Comparison of ENCODE assay signal across 10 mouse cellular contexts in the genomic region with DNA sequence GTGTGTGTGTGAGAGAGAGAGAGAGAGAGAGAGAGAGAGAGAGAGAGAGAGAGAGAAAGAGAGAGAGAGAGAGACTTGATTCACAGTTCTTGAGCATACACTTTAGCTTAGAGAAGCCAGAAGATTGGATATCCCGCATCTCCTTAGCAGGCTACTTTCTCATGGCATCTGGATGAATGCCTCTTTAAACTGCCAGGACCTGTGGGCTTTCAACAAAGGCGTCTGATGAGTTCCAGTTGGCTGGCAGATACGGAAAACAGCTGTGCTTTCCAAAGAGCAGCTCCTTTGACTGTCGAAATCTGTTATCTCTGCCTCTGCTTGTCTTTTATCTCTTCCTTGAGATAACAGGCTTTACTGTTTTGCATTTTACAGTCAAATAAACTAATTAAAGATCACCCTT. TPM values are rescaled to one million over a fixed set of nuclear protein-coding genes. Genes with fewer than 3 reads are reported as not detected.
DNase-seq lines count a peak whose midpoint lies in the region; ATAC-seq and TF ChIP-seq lines count a peak whose summit lies in the region.
"Had no signal": no experiment of that assay in that cellular context is flagged by ENCODE, and none has a peak within 500 bp of the region (broad histone marks: within the 10 kb centered on the region; RNA-seq: fewer than 3 reads in every experiment).

No protein-coding gene starts in this region.

- H3K9ac ChIP-seq in heart, postnatal 0 days (replicated peaks; ENCODE audit: low read depth, low read length): no peak overlapping the region
- H3K9ac ChIP-seq in lung, embryonic 14.5 days: no peak overlapping the region

- H3K27ac ChIP-seq in heart, postnatal 0 days (ENCODE audit: low read depth): no peak overlapping the region
- H3K27ac ChIP-seq in lung, embryonic 14.5 days (ENCODE audit: low read depth): 0 out of 2 replicates have a peak overlapping the region, but pooled peaks have one; percentile 18

- TF ChIP-seq EP300 in heart, postnatal 0 days (IDR thresholded peaks at IDR 0.05; ENCODE audit: low read depth): no peak

- ATAC-seq in heart, postnatal 0 days (ENCODE audit: insufficient read depth, low read depth): no peak
- ATAC-seq in lung, embryonic 14.5 days (ENCODE audit: insufficient read depth): peak; percentile 62

- H3K9me3 ChIP-seq in heart, postnatal 0 days (replicated peaks; ENCODE audit: control insufficient read depth, low read length): no peaks in the 10 kb centered on the region
- H3K9me3 ChIP-seq in lung, embryonic 14.5 days (ENCODE audit: low read depth, low read length): no peaks in the 10 kb centered on the region

- TF ChIP-seq CTCF in heart, postnatal 0 days (IDR thresholded peaks at IDR 0.05; ENCODE audit: low read depth): no peak
- TF ChIP-seq CTCF in lung, embryonic 14.5 days (IDR thresholded peaks at IDR 0.05; ENCODE audit: low read depth): no peak

- no peaks in the 10 kb centered on the region for H3K4me1 ChIP-seq in heart, postnatal 0 days (ENCODE audit: control insufficient read depth, insufficient read depth)
- peaks cover 16% of the 10 kb centered on the region for H3K4me1 ChIP-seq in lung, embryonic 14.5 days (ENCODE audit: insufficient read depth)

- DNase-seq in heart, postnatal 0 days (ENCODE audit: low spot score): peak; percentile 16
- DNase-seq in heart, adult 9 months (ENCODE audit: low spot score in 2 of 2): no peak
- DNase-seq in ovary, adult 18-20 months (ENCODE audit: low spot score): peak; percentile 9
- DNase-seq in ovary, postnatal 14 days (ENCODE audit: low spot score): no peak
- DNase-seq in lung, embryonic 14.5 days: peak; percentile 83
- DNase-seq in yolk sac, embryonic 10.5 days (ENCODE audit: low spot score): peak; percentile 38
- no peak for DNase-seq in layer of hippocampus, postnatal 25 days (ENCODE audit: extremely low spot score in 1 of 2, low spot score in 1 of 2)
- no peak for DNase-seq in natural killer cell, adult 2 months (ENCODE audit: low spot score in 2 of 2)
- DNase-seq: adrenal gland, postnatal 14 days; cerebellum, postnatal 14 days had no signal

- no peak overlapping the region for H3K4me2 ChIP-seq in heart, postnatal 0 days (ENCODE audit: low read depth, low read length)
- H3K4me2 ChIP-seq in lung, embryonic 14.5 days: no peak overlapping the region

- no peaks in the 10 kb centered on the region for H3K27me3 ChIP-seq in heart, postnatal 0 days (ENCODE audit: control insufficient read depth, insufficient read depth, low read length)
- no peaks in the 10 kb centered on the region for H3K27me3 ChIP-seq in lung, embryonic 14.5 days (ENCODE audit: insufficient read depth, low read length)

- 3% methylated on average over 4 of the region's 4 CpGs for WGBS in heart, postnatal 0 days
- WGBS in lung, embryonic 14.5 days: 5% methylated on average over 4 of the region's 4 CpGs

- H3K4me3 ChIP-seq in heart, postnatal 0 days (ENCODE audit: low read depth, low read length): no peak overlapping the region
- no peak overlapping the region for H3K4me3 ChIP-seq in lung, embryonic 14.5 days (ENCODE audit: low read depth, low read length)

- no peaks in the 10 kb centered on the region for H3K36me3 ChIP-seq in heart, postnatal 0 days (replicated peaks; ENCODE audit: control insufficient read depth, insufficient read depth, low read length)
- H3K36me3 ChIP-seq in lung, embryonic 14.5 days (ENCODE audit: insufficient read depth): no peaks in the 10 kb centered on the region

RNA-seq across cellular contexts. Expression of a gene that starts 59.5 kb away (rescaled TPM):
- 12.8 and 15.7 TPM in 2 replicates for total RNA-seq in heart, postnatal 0 days (2014; rRNA removed; ENCODE audit: low replicate concordance)
- polyA plus RNA-seq in heart, postnatal 0 days (2015; fragmentation: Nextera tagmentation; extraction: Ambion mirVana): 0.99 and 1.0 TPM in 2 replicates
- 10.3 and 10.9 TPM in 2 replicates for polyA plus RNA-seq in lung, embryonic 14.5 days (2014; fragmentation: Nextera tagmentation; extraction: Ambion mirVana)
- 1 to 10 TPM; 7.7 to 8.9 TPM for total RNA-seq in layer of hippocampus, postnatal 25 days (2021)

Comparison
In these comparisons a context has a peak if more than half of its experiments do, and no peak if none do; other contexts are left out.
1. DNase-seq: peak in heart, postnatal 0 days (single experiment), ovary, adult 18-20 months (single experiment), lung, embryonic 14.5 days (single experiment) and yolk sac, embryonic 10.5 days (single experiment); none in heart, adult 9 months (0 of 2), ovary, postnatal 14 days (single experiment), layer of hippocampus, postnatal 25 days (0 of 2) and natural killer cell, adult 2 months (0 of 2).